In the genomic region with DNA sequence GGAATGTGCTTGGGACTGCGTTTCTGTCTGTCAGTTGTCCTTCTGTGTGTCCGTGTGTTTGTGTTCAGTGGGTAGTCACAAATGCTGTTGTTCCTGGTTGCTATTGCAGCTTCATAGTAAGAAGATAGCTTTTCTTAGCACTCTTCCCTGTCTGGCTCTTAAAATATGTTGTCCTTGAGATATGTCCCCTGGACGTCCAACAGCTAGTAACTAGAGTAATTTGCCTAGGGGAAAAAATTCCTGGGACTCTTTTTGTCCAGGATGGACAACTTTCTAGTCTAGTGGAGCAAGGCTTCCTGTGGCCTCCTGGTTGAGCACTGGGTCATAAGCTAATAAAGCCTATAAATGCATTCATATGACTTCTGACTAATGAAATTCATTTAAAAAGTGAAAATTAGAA, we compare ENCODE assay signal across 11 mouse cellular contexts.
DNase-seq lines count a peak whose midpoint lies in the region; ATAC-seq and TF ChIP-seq lines count a peak whose summit lies in the region.
"Had no signal": no experiment of that assay in that cellular context is flagged by ENCODE, and none has a peak within 500 bp of the region (broad histone marks: within the 10 kb centered on the region; RNA-seq: fewer than 3 reads in every experiment).

No protein-coding gene starts in this region.

- no peak for DNase-seq in gastrocnemius, adult 2 months
- no peak for DNase-seq in gastrocnemius, adult 18-20 months (ENCODE audit: low spot score)
- DNase-seq in liver, postnatal 0 days = no peak
- DNase-seq in liver = no peak
- DNase-seq in hindbrain, embryonic 11.5 days (ENCODE audit: low spot score) = no peak
- DNase-seq in urinary bladder, adult 2 months (ENCODE audit: low spot score) = no peak
- no peak for DNase-seq in kidney, adult 2 months
- DNase-seq: layer of hippocampus, adult 9-11 months had no signal

- intact Hi-C loops in gastrocnemius, adult 2 months (cut with DNase I) = no loop called here

- H3K4me3 ChIP-seq in gastrocnemius, adult 2 months = no peak overlapping the region
- no peak overlapping the region for H3K4me3 ChIP-seq in liver, postnatal 0 days (ENCODE audit: low read depth, low read length)
- H3K4me3 ChIP-seq in hindbrain, embryonic 11.5 days (ENCODE audit: low read depth, low read length) = no peak overlapping the region; the same call in 1 of the 2 replicates
- H3K4me3 ChIP-seq in neural tube, embryonic 12.5 days = no peak overlapping the region
- H3K4me3 ChIP-seq in kidney, adult 2 months (ENCODE audit: insufficient read depth, low read depth, low read length) = no peak overlapping the region
- H3K4me3 ChIP-seq: erythroblast, embryonic 14.5 days had no signal

- TF ChIP-seq EP300 in liver, postnatal 0 days (IDR thresholded peaks at IDR 0.05; ENCODE audit: low read depth) = no peak

- H3K4me2 ChIP-seq in liver, postnatal 0 days (ENCODE audit: low read depth, low read length) = no peak overlapping the region
- H3K4me2 ChIP-seq in hindbrain, embryonic 11.5 days (replicated peaks; ENCODE audit: low read depth, low read length) = no peak overlapping the region; the same call in 1 of the 2 replicates
- H3K4me2 ChIP-seq in neural tube, embryonic 12.5 days (replicated peaks) = peak overlapping the region; percentile 87

- no peak for ATAC-seq in liver, postnatal 0 days
- ATAC-seq in hindbrain, embryonic 11.5 days (ENCODE audit: low FRiP score) = no peak
- ATAC-seq in neural tube, embryonic 12.5 days (ENCODE audit: low FRiP score, low read depth) = no peak

- WGBS in liver, postnatal 0 days (ENCODE audit: insufficient replicate concordance) = 47% methylated on average over 3 of the region's 3 CpGs
- 57% methylated on average over 3 of the region's 3 CpGs for WGBS in hindbrain, embryonic 11.5 days
- 56% methylated on average over 3 of the region's 3 CpGs for WGBS in neural tube, embryonic 12.5 days
- WGBS in kidney, adult 2 months = 65% methylated on average over 3 of the region's 3 CpGs

- H3K27ac ChIP-seq in gastrocnemius, adult 2 months = peak overlapping the region; percentile 76
- peak overlapping the region; percentile 16; the same call in 1 of the 2 replicates for H3K27ac ChIP-seq in liver, postnatal 0 days (ENCODE audit: low read depth)
- no peak overlapping the region for H3K27ac ChIP-seq in hindbrain, embryonic 11.5 days (ENCODE audit: low read depth, low read length)
- H3K27ac ChIP-seq in neural tube, embryonic 12.5 days = no peak overlapping the region
- no peak overlapping the region for H3K27ac ChIP-seq in kidney, adult 2 months (ENCODE audit: insufficient read depth, low read depth, low read length)
- H3K27ac ChIP-seq: liver, embryonic 13.5 days had no signal

- H3K36me3 ChIP-seq in liver, postnatal 0 days (replicated peaks; ENCODE audit: insufficient read depth, low read length) = no peaks in the 10 kb centered on the region
- H3K36me3 ChIP-seq in hindbrain, embryonic 11.5 days (ENCODE audit: control insufficient read depth, insufficient read depth, low read length) = no peaks in the 10 kb centered on the region
- no peaks in the 10 kb centered on the region for H3K36me3 ChIP-seq in neural tube, embryonic 12.5 days
- no peaks in the 10 kb centered on the region for H3K36me3 ChIP-seq in kidney, adult 2 months (ENCODE audit: control insufficient read depth, insufficient read depth, low read length)
- H3K36me3 ChIP-seq: liver, embryonic 13.5 days had no signal

- H3K9me3 ChIP-seq in liver, postnatal 0 days (ENCODE audit: low read length) = no peaks in the 10 kb centered on the region
- no peaks in the 10 kb centered on the region for H3K9me3 ChIP-seq in hindbrain, embryonic 11.5 days (ENCODE audit: control insufficient read depth, low read length)
- no peaks in the 10 kb centered on the region for H3K9me3 ChIP-seq in neural tube, embryonic 12.5 days
- H3K9me3 ChIP-seq: liver, embryonic 13.5 days had no signal

- no peak for TF ChIP-seq CTCF in gastrocnemius, adult 2 months (IDR thresholded peaks at IDR 0.05)
- TF ChIP-seq CTCF in liver, postnatal 0 days (IDR thresholded peaks at IDR 0.05; ENCODE audit: low read depth) = no peak
- no peak for TF ChIP-seq CTCF in kidney, adult 2 months (conservative IDR thresholded peaks at IDR 0.05; ENCODE audit: insufficient read depth, insufficient read length, low read depth, low read length)

- H3K27me3 ChIP-seq in liver, postnatal 0 days (ENCODE audit: insufficient read depth, low read length) = peaks cover 13% of the 10 kb centered on the region
- no peaks in the 10 kb centered on the region for H3K27me3 ChIP-seq in hindbrain, embryonic 11.5 days (ENCODE audit: control insufficient read depth, insufficient read depth, low read length)
- H3K27me3 ChIP-seq in neural tube, embryonic 12.5 days (replicated peaks) = no peaks in the 10 kb centered on the region
- no peaks in the 10 kb centered on the region for H3K27me3 ChIP-seq in kidney, adult 2 months (replicated peaks; ENCODE audit: control insufficient read depth, insufficient read depth, low read length)

- 0 out of 2 replicates have a peak, but pooled peaks cover 4% of the 10 kb centered on the region for H3K4me1 ChIP-seq in liver, postnatal 0 days (ENCODE audit: insufficient read depth)
- H3K4me1 ChIP-seq in hindbrain, embryonic 11.5 days (replicated peaks; ENCODE audit: control insufficient read depth, insufficient read depth, low read length) = 0 out of 2 replicates have a peak, but pooled peaks cover 3% of the 10 kb centered on the region
- H3K4me1 ChIP-seq in neural tube, embryonic 12.5 days = no peaks in the 10 kb centered on the region
- H3K4me1 ChIP-seq in kidney, adult 2 months (ENCODE audit: control insufficient read depth, insufficient read depth, low read length) = no peaks in the 10 kb centered on the region

- no peak overlapping the region for H3K9ac ChIP-seq in liver, postnatal 0 days (replicated peaks)
- H3K9ac ChIP-seq in hindbrain, embryonic 11.5 days (ENCODE audit: low read depth, low read length) = peak overlapping the region; percentile 94; the same call in 1 of the 2 replicates
- no peak overlapping the region for H3K9ac ChIP-seq in neural tube, embryonic 12.5 days
- H3K9ac ChIP-seq: liver, embryonic 13.5 days had no signal

- no peak for TF ChIP-seq POLR2A in kidney, adult 2 months (IDR thresholded peaks at IDR 0.05; ENCODE audit: low read depth, low read length)

Comparison
In these comparisons a context has a peak if more than half of its experiments do, and no peak if none do; other contexts are left out.
1. H3K27ac ChIP-seq: peak in gastrocnemius, adult 2 months (single experiment) and liver, postnatal 0 days (single experiment); none in hindbrain, embryonic 11.5 days (single experiment), neural tube, embryonic 12.5 days (single experiment) and kidney, adult 2 months (single experiment).